In the genomic region with DNA sequence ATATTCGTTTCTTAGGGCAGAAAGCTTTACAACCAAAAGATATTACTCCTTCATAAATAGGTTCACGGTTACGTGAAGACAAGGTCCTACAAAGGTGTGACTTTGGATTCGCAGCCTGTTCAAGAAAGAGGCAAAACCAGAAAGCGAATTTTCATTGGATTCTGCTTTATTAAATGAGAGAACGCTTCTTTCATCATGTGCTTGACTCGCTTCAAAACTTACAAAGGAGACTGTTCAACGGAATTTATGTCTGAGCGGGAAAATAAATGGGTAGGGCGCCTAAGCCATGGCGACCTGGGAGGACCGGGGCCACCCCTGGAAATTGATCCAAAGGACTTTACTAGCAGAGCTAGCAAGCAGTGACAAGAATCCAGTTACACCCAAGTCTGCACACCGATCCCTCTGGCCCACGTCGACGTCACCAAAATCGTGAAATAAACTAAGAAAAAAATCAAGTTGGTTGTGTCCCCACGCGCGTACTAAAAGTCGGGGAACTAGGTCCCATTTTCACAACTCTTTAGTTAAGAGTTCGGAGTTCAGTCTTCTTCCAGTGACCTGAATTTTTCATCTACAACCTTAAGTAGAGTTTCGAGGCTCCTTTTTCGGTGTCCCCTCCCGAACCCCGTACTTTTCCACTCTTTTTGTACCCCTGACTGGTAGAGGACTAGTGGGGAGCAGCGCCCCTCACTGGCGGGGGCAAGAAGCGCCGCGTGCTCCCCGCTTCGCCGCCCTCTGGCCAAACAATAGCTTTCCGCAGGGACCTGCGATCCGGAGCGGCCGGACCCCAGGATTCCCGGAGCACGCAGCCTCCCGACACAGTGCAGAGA, we compare ENCODE assay signal across 8 mouse cellular contexts. TPM values are rescaled to one million over a fixed set of nuclear protein-coding genes. Genes with fewer than 3 reads are reported as not detected.
A peak's percentile ranks its signal among the peaks of the same experiment; 100 is the strongest.
DNase-seq lines count a peak whose midpoint lies in the region; ATAC-seq and TF ChIP-seq lines count a peak whose summit lies in the region.

No protein-coding gene starts in this region.

- 4% methylated on average over 42 of the region's 42 CpGs for WGBS in lung, embryonic 16.5 days
- 4% methylated on average over 42 of the region's 42 CpGs for WGBS in embryonic facial prominence, embryonic 12.5 days
- 6% methylated on average over 42 of the region's 42 CpGs for WGBS in limb, embryonic 10.5 days
- 4% methylated on average over 42 of the region's 42 CpGs for WGBS in olfactory bulb, adult 2 months

- H3K4me2 ChIP-seq in lung, embryonic 16.5 days (ENCODE audit: low read depth, low read length), result peak overlapping the region; percentile 89
- H3K4me2 ChIP-seq in embryonic facial prominence, embryonic 12.5 days (replicated peaks), result peak overlapping the region; percentile 92

- H3K27ac ChIP-seq in lung, embryonic 16.5 days (ENCODE audit: low read length), result peak overlapping the region; percentile 53
- H3K27ac ChIP-seq in embryonic facial prominence, embryonic 12.5 days, result peak overlapping the region; percentile 98
- H3K27ac ChIP-seq in limb, embryonic 10.5 days, result peak overlapping the region; percentile 100
- H3K27ac ChIP-seq in olfactory bulb, adult 2 months (ENCODE audit: insufficient read depth, low read depth, low read length), result no peak overlapping the region

- H3K36me3 ChIP-seq in lung, embryonic 16.5 days (ENCODE audit: control insufficient read depth, insufficient read depth, low read length), result peaks cover 5% of the 10 kb centered on the region; the same call in 1 of the 2 replicates
- peaks cover 13% of the 10 kb centered on the region for H3K36me3 ChIP-seq in embryonic facial prominence, embryonic 12.5 days
- H3K36me3 ChIP-seq in limb, embryonic 10.5 days, result peaks cover 37% of the 10 kb centered on the region

- H3K27me3 ChIP-seq in lung, embryonic 16.5 days (ENCODE audit: control insufficient read depth, insufficient read depth, low read depth, low read length), result peaks cover 5% of the 10 kb centered on the region; the same call in 1 of the 2 replicates
- no peaks in the 10 kb centered on the region for H3K27me3 ChIP-seq in embryonic facial prominence, embryonic 12.5 days
- H3K27me3 ChIP-seq in limb, embryonic 10.5 days (ENCODE audit: low read depth, poor library complexity, severe bottlenecking), result peaks cover 8% of the 10 kb centered on the region; the same call in 1 of the 2 replicates

- H3K9ac ChIP-seq in lung, embryonic 16.5 days (ENCODE audit: low read length), result peak overlapping the region; percentile 90
- peak overlapping the region; percentile 96 for H3K9ac ChIP-seq in embryonic facial prominence, embryonic 12.5 days

- peak overlapping the region; percentile 88 for H3K4me3 ChIP-seq in lung, embryonic 16.5 days (ENCODE audit: low read length)
- H3K4me3 ChIP-seq in embryonic facial prominence, embryonic 12.5 days, result peak overlapping the region; percentile 93
- peak overlapping the region; percentile 98 for H3K4me3 ChIP-seq in limb, embryonic 10.5 days
- H3K4me3 ChIP-seq in olfactory bulb, adult 2 months (ENCODE audit: insufficient read depth, low read depth, low read length), result peak overlapping the region; percentile 88

- H3K9me3 ChIP-seq in lung, embryonic 16.5 days (ENCODE audit: control insufficient read depth, low read length), result no peaks in the 10 kb centered on the region
- no peaks in the 10 kb centered on the region for H3K9me3 ChIP-seq in embryonic facial prominence, embryonic 12.5 days
- H3K9me3 ChIP-seq in limb, embryonic 10.5 days (replicated peaks), result no peaks in the 10 kb centered on the region

- ATAC-seq in lung, embryonic 16.5 days (ENCODE audit: low read depth), result no peak
- no peak for ATAC-seq in embryonic facial prominence, embryonic 12.5 days (ENCODE audit: insufficient number of reproducible peaks, insufficient read depth, low FRiP score, low TSS enrichment)

- no peak for TF ChIP-seq POLR2A in olfactory bulb, adult 2 months (IDR thresholded peaks at IDR 0.05; ENCODE audit: insufficient read depth, low read depth, low read length)

- DNase-seq in lung, postnatal 36 days, result no peak
- DNase-seq in limb, embryonic 10.5 days (ENCODE audit: low spot score), result peak; percentile 60
- no peak for DNase-seq in layer of hippocampus, postnatal 14 days (ENCODE audit: low spot score in 2 of 2)
- no peak for DNase-seq in thymus, postnatal 0 days (ENCODE audit: low spot score)
- DNase-seq in frontal cortex, postnatal 36 days (ENCODE audit: low spot score in 2 of 2), result no peak

- H3K4me1 ChIP-seq in lung, embryonic 16.5 days (replicated peaks; ENCODE audit: control insufficient read depth, insufficient read depth, low read length), result peaks cover 29% of the 10 kb centered on the region
- peaks cover 35% of the 10 kb centered on the region for H3K4me1 ChIP-seq in embryonic facial prominence, embryonic 12.5 days
- H3K4me1 ChIP-seq in limb, embryonic 10.5 days, result peaks cover 46% of the 10 kb centered on the region
- peaks cover 21% of the 10 kb centered on the region for H3K4me1 ChIP-seq in olfactory bulb, adult 2 months (ENCODE audit: control insufficient read depth, insufficient read depth, low read length)

- peak; percentile 90 for TF ChIP-seq CTCF in olfactory bulb, adult 2 months (IDR thresholded peaks at IDR 0.05; ENCODE audit: insufficient read depth, low read depth, low read length)

RNA-seq across cellular contexts. Expression of gene Cbx2, which starts 0.5 kb away (rescaled TPM):
- polyA plus RNA-seq in lung, embryonic 16.5 days (2015; fragmentation: Nextera tagmentation; extraction: Ambion mirVana), result 27.4 and 30.5 TPM in 2 replicates
- 103 and 105 TPM in 2 replicates for polyA plus RNA-seq in embryonic facial prominence, embryonic 12.5 days (2016; fragmentation: Nextera tagmentation; extraction: Ambion mirVana)
- 151 and 170 TPM in 2 replicates for polyA plus RNA-seq in limb, embryonic 10.5 days (2016; fragmentation: Nextera tagmentation; extraction: Ambion mirVana)
- not detected in 2 replicates for polyA plus RNA-seq in olfactory bulb, adult 2 months (2012; ENCODE audit: insufficient read depth, insufficient read length, low replicate concordance, missing spikeins)
- 1 to 10 TPM; 3.6 to 4.2 TPM for total RNA-seq in layer of hippocampus, postnatal 14 days (2021)
- polyA plus RNA-seq in thymus, postnatal 0 days (2015; fragmentation: Nextera tagmentation; extraction: Ambion mirVana), result 19.5 and 22.3 TPM in 2 replicates

RNA-seq across cellular contexts. Expression of gene Cbx8, which starts 18.5 kb away (rescaled TPM):
- polyA plus RNA-seq in lung, embryonic 16.5 days (2015; fragmentation: Nextera tagmentation; extraction: Ambion mirVana), result 7.7 and 7.9 TPM in 2 replicates
- 9.4 and 10.8 TPM in 2 replicates for polyA plus RNA-seq in embryonic facial prominence, embryonic 12.5 days (2016; fragmentation: Nextera tagmentation; extraction: Ambion mirVana)
- 12.2 and 15.1 TPM in 2 replicates for polyA plus RNA-seq in limb, embryonic 10.5 days (2016; fragmentation: Nextera tagmentation; extraction: Ambion mirVana)
- polyA plus RNA-seq in olfactory bulb, adult 2 months (2012; ENCODE audit: insufficient read depth, insufficient read length, low replicate concordance, missing spikeins), result not detected in 2 replicates
- total RNA-seq in layer of hippocampus, postnatal 14 days (2021), result 10 to 100 TPM; 15.0 to 15.2 TPM
- 10.7 and 12.3 TPM in 2 replicates for polyA plus RNA-seq in thymus, postnatal 0 days (2015; fragmentation: Nextera tagmentation; extraction: Ambion mirVana)

RNA-seq across cellular contexts. Expression of gene Enpp7, which starts 34.3 kb away (rescaled TPM):
- polyA plus RNA-seq in lung, embryonic 16.5 days (2015; fragmentation: Nextera tagmentation; extraction: Ambion mirVana), result not detected in 2 replicates
- not detected in 2 replicates for polyA plus RNA-seq in embryonic facial prominence, embryonic 12.5 days (2016; fragmentation: Nextera tagmentation; extraction: Ambion mirVana)
- polyA plus RNA-seq in limb, embryonic 10.5 days (2016; fragmentation: Nextera tagmentation; extraction: Ambion mirVana), result not detected in 2 replicates
- polyA plus RNA-seq in olfactory bulb, adult 2 months (2012; ENCODE audit: insufficient read depth, insufficient read length, low replicate concordance, missing spikeins), result not detected in 2 replicates
- not detected for total RNA-seq in layer of hippocampus, postnatal 14 days (2021)
- not detected in 2 replicates for polyA plus RNA-seq in thymus, postnatal 0 days (2015; fragmentation: Nextera tagmentation; extraction: Ambion mirVana)
